Mouse (Mus musculus): Measurements from ENCODE around the gene Tpm1.

Gene Tpm1

GRCm38 (mm10) chr9:67046881-67047605, 2.2 kb downstream of the Tpm1 start:
- no peak for DNase-seq (ENCODE audit: low spot score)

DNA sequence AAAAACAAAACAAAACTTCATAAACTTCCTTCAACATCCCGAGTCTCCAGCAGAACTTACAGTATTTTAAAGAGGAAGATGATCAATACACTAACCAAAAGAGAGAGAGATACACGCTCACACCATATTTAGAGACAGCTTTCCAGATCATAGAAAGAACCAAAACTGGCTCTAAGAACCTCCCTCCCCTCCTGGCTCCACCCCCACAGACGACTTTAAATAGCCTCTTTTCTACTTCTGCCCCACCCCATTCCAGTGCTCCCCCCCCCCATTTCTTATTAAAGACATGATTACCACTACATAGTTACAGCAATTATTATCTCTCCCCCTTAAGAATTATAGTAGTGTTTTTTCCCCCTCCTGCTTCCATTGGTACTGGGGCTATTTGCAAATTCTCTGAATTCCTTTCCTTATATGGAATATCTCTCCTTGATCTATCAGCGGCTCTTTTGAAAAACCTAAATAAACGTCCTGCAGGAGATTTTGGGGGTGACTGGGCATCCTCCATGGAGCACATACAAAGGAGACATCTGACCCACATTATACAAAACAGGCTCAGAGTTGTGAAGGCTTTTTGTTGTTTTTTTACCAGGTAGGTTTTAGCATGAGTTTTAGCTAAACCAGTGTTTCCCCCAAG, 3.1 kb downstream of the Tpm1 start:
- no peak for DNase-seq (ENCODE audit: low spot score)

DNA sequence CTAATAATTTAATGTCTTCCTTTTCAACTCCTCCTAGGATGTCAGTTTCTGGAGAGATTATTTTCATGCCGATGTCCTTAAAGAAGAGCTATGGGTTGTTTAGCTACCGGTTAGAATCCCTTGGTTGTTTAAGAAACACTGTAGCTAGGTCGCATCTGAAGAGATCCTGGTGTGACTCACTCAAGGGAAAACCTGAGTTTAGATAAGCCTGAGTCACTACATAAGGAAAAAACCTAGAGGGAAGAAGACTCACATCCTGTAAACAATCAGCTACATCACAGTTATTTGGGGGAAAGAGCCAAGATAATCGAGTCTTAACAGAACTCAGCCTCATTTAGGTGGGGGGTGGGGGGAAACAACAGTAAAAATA, 3.9 kb downstream of the Tpm1 start:
- no peak for DNase-seq (ENCODE audit: low spot score)

DNA sequence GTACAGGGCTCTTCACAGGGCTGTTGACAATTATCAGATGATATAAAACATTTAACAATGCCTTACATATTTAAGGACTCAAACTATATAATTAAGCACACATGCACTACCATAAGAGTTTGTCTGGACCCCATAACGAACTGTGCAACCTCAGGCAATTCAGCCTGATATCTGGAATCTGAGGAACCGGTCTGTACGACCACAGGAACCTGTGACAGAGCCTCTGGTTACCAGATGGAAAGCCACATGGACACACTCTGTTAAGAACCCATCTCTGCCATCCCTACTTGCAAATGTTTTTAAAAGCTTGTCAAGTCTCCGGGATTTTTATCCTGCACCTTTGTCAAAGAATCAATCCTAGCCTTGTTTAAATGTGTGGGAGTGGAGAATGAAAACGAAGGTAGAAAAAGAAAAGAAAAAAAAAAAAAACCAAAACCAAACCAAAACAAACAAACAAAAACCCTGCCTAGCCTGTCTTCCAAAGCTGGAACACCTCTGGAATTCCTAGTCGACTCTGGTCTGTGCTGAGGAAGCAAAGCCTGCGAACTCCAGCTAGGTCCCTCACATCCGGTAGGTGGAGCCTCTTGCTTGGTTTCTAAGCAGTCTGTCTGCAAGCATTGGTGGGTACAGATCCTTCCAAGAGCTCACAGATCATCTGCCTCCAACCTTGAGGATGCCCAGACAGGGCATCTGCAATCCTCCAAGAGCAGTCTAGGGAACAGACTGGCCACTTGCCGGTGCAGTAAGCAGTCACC, 4.5 kb downstream of the Tpm1 start:
- DNase-seq (ENCODE audit: low spot score), result peak; percentile 59

GRCm38 (mm10) chr9:67043231-67044199, 5.7 kb downstream of the Tpm1 start:
- DNase-seq (ENCODE audit: low spot score), result peak; percentile 100

- DNase-seq (ENCODE audit: low spot score), result no peak
Observed at GRCm38 (mm10) chr9:67042813-67043207, 6.4 kb downstream of the Tpm1 start.

GRCm38 (mm10) chr9:67041840-67042812, 7.1 kb downstream of the Tpm1 start:
- DNase-seq (ENCODE audit: low spot score), result no peak

DNA sequence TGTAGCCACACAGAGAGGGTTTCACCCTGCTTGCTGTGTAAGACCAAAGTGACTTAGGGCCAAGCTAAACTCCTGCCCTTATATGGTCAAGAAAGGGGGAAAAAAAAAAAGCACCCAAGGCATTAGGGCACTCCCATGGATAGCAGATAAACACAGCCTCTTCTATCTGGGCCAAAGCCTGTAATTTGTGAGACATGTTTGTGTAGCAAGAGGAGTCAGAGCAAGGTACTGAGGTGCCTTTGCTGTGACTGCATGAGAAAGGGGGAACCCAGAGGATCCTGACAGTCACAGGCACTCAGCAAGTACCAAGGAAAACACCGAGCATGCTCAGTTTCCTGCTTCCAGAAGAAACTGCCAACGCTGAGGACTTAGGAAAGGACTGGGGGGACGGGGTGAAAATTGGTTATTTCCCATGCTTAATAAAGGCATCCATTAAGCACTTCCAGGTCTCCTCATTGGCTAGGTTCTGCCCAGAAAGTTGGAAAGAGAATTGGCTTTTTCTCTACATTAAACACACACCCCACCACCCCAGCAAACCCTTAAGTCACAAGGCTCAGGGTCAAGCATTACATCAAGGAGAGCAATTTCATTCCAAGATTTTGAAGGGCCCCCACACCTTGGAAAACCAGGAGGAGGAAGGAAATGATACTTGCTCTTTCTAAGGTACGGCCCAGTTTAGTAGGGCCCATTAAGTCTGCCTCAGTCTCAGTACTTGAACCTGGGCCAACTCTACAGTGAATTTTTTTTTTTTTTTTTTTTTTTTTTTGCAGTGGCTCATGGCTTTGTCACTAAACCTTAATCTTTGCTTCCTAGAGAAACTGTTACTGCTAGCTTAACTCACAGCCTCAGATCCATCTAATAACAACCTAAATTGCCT, 8.0 kb downstream of the Tpm1 start:
- no peak for DNase-seq (ENCODE audit: low spot score)

GRCm38 (mm10) chr9:67039867-67040266, 9.3 kb downstream of the Tpm1 start:
- DNase-seq (ENCODE audit: low spot score), result no peak

DNA sequence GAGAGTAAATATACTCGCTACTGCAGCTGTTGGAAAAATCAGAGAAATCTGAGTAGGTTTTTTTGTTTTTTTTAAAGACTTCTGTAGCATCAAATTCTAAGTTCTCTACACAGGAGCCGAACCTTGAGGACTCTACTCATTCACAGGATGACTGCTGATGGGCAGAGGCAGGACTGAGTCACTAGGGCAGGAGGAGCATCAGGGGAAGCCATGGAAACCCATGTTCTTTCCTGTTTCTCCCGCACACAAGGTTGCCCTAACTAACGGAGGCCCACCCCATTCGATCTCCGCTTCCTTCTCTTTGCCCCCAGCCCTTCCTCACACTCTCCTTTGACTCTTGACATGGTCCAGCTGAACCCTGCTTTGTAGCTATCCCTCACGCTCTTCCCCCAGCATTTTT, 10.5 kb downstream of the Tpm1 start:
- DNase-seq (ENCODE audit: low spot score), result no peak

GRCm38 (mm10) chr9:67037666-67038065, 11.5 kb downstream of the Tpm1 start:
- DNase-seq (ENCODE audit: low spot score), result no peak

DNA sequence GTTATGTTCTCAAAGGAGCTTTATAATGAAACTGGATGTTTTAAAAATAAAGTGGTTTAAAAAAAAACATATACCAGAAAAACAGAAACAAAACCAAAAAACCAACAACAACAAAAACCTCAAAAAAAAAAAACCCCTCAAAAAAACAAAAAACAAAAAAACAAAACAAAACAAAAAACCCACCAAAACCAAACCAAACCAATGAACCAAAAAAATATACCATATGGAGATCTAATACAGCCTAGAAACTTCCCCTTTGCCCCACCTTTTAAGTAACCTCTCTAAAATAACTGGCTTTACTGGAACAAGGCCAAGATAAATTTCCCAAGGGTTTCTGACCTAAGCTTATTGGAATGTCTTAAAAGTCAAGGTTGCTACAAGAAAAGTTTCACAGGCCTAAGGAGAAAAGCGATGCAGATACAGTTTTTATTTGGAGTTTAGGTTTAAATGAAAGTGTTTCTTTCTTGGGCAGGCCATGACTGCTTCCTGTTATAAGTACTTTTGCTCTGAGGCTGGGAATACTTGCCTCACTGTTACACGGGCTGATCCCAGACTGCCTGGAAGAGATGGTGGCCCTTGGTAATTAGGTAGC, 12.6 kb downstream of the Tpm1 start:
- DNase-seq (ENCODE audit: low spot score), result no peak

GRCm38 (mm10) chr9:67035957-67036451, 13.2 kb downstream of the Tpm1 start:
- no peak for DNase-seq (ENCODE audit: low spot score)

DNA sequence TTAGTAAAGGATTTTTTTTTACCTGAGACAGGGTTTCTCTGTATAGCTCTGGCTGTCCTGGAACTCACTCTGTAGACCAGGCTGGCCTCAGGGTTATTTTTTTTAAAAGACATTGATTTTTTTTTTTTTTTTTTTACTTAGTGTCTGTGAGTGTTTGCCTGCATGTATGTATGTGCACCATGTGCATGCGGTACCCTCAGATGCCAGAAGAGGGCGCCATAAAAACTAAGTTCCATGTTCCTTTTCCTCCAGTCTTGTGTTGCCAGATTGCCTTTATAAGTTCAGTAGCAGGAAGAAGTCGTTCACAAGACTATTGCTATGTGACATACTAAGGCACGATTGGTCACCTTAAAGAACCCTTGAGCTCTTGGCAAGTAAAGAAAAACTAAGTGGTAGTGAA, 14.5 kb downstream of the Tpm1 start:
- DNase-seq (ENCODE audit: low spot score), result no peak

GRCm38 (mm10) chr9:67033016-67033415, 16.2 kb downstream of the Tpm1 start:
- no peak for DNase-seq (ENCODE audit: low spot score)

GRCm38 (mm10) chr9:67032611-67033010, 16.6 kb downstream of the Tpm1 start:
- DNase-seq (ENCODE audit: low spot score), result no peak

DNA sequence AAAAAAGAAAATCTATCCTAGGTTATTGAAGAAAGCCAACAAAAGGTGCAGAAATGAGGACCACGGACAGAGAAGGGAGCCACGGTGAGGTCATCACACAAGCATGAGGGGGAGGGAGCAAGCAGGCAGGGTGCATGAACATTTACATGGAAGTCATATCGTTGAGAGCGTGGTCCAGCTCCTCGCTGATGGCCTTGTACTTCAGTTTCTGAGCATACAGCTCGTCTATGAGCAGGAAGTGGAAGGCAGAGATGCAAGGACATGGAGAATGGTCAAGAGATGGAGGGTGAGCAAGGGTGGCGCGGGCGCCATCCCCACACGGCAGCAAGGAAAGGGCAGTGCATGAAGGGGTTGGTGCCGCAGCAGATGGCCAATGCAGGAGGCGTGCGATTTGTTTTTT, 19.7 kb downstream of the Tpm1 start:
- DNase-seq (ENCODE audit: low spot score), result no peak

DNA sequence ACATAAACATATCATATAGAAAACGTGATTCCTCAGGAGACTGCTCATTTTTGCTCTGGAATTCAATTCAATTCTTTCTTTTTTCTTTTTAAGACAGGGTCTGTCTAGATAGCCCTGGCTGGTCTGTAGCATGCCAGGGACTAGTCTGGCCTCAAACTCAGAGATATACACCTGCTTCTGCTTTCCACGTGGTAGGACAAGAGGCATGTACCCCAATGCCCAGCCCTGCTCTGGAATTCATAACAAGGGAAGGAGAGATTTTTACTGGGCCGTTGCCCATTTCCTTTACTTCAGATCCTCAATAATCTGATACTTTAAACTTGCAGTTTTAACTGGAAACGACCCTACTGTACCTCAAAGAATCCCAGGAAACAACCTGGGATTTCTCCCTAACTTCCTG, 20.3 kb downstream of the Tpm1 start:
- no peak for DNase-seq (ENCODE audit: low spot score)

DNA sequence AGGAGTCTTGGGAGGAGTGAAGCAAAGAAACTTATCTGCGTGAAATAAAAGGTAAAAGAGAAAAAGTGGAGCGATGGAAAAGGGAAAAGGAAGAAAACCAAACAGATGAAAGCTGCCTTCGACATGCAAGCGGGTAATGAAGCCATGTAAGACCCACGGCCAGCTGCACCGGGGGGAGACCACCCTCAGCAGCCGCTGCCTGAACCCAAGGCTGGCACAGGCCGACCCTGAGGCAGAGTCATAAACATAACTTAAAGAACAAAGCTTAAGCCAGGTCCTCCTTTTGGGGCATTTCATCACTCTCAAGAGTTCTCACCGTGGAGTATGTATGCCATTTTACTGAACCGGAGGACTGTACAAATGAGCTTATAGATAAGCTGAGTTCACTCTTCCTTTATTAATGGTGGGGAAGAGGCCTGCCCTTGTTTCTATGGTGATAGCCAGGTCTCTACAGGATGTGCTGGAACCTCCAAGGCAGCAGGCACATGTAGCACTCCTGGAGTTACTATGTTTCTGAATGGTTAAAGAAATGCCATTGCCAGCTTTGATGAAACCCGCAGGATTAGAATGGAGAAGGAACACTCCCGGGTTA, 21.0 kb downstream of the Tpm1 start:
- DNase-seq (ENCODE audit: low spot score), result no peak
